Mouse (Mus musculus) neural tube, embryonic 15.5 days (tissue): Measurements from ENCODE around the gene Pacrg. TPM values are rescaled to one million over a fixed set of nuclear protein-coding genes. Genes with fewer than 3 reads are reported as not detected.

Experiments
- ATAC-seq: fragments of 200-750 bp; cut with Nextera tagmentation; 2 replicates; pipeline ENCODE4 v1.8.0; 2017; ENCODE audit warnings: mild to moderate bottlenecking, moderate TSS enrichment, moderate library complexity; ENCODE audit not compliant: low FRiP score
- H3K27ac ChIP-seq: fragments of 300-500 bp; sonication (generic); replicated peaks from 2 replicates; pipeline ENCODE4 v1.5.1; 2015; ENCODE audit warnings: mild to moderate bottlenecking, inconsistent platforms
- H3K27me3 ChIP-seq: fragments of 300-500 bp; sonication (generic); replicated peaks from 2 replicates; pipeline ENCODE4 v1.6.1; 2015; ENCODE audit warnings: inconsistent platforms
- H3K36me3 ChIP-seq: fragments of 300-500 bp; sonication (generic); 2 replicates; pipeline ENCODE4 v1.6.1; 2015; ENCODE audit warnings: inconsistent platforms
- H3K4me1 ChIP-seq: fragments of 300-500 bp; sonication (generic); 2 replicates; pipeline ENCODE4 v1.6.1; 2015; ENCODE audit warnings: inconsistent platforms
- H3K4me2 ChIP-seq: fragments of 300-500 bp; sonication (generic); 2 replicates; pipeline ENCODE4 v1.6.1; 2015; ENCODE audit warnings: inconsistent platforms, mild to moderate bottlenecking, moderate library complexity
- H3K4me3 ChIP-seq: fragments of 300-500 bp; sonication (generic); replicated peaks from 2 replicates; pipeline ENCODE4 v1.5.1; 2015; ENCODE audit warnings: mild to moderate bottlenecking, inconsistent platforms
- H3K9ac ChIP-seq: fragments of 300-500 bp; sonication (generic); replicated peaks from 2 replicates; pipeline ENCODE4 v1.6.1; 2015; ENCODE audit warnings: mild to moderate bottlenecking, inconsistent platforms
- H3K9me3 ChIP-seq: fragments of 300-500 bp; sonication (generic); replicated peaks from 2 replicates; pipeline ENCODE4 v1.6.1; 2016; ENCODE audit warnings: inconsistent platforms
- WGBS: fragments of 180-500 bp; shearing (Covaris S2); methylation state at CpG from one replicate; pipeline ENCODE4 v1.1.7; 2015; ENCODE audit warnings: mixed read lengths; 5-methylcytosine and 5-hydroxymethylcytosine counted together
- polyA plus RNA-seq: library from polyadenylated mRNA; unstranded; fragments of >200 nt; fragmentation: Nextera tagmentation; extraction: Ambion mirVana; gene quantifications from 2 replicates; pipeline ENCODE4 v1.2.1, GENCODE M21; 2015

Pacrg gene
- polyA plus RNA-seq, 1 experiment from 2014 or later, result 19.3 TPM

- ATAC-seq, result no peak
- H3K4me3 ChIP-seq, result no peak overlapping the region
- H3K4me2 ChIP-seq, result no peak overlapping the region
- no peaks in the 10 kb centered on the region for H3K27me3 ChIP-seq
- no peaks in the 10 kb centered on the region for H3K36me3 ChIP-seq
- no peaks in the 10 kb centered on the region for H3K9me3 ChIP-seq
- 93% methylated on average over 7 of the region's 7 CpGs for WGBS
- H3K27ac ChIP-seq, result no peak overlapping the region
- no peak overlapping the region for H3K9ac ChIP-seq
- H3K4me1 ChIP-seq, result no peaks in the 10 kb centered on the region
These were observed 196.5 kb downstream of the Pacrg start for GRCm38 (mm10) chr17:10643604-10644003.

- Histone ChIP-seq H3K27ac (no peak overlapping the region), H3K4me3 (no peak overlapping the region), H3K9me3 (no peaks in the 10 kb centered on the region), H3K9ac (no peak overlapping the region), H3K4me1 (no peaks in the 10 kb centered on the region), H3K36me3 (no peaks in the 10 kb centered on the region), H3K4me2 (no peak overlapping the region), H3K27me3 (no peaks in the 10 kb centered on the region)
- no peak for ATAC-seq
- WGBS, result 70% methylated on average over 1 of the region's 1 CpGs
These were observed 200.3 kb downstream of the Pacrg start for GRCm38 (mm10) chr17:10639816-10640215.

GRCm38 (mm10) chr17:10635955-10636470, 204.1 kb downstream of the Pacrg start:
- Histone ChIP-seq H3K4me3 (no peak overlapping the region), H3K4me2 (no peak overlapping the region), H3K9ac (no peak overlapping the region), H3K27me3 (no peaks in the 10 kb centered on the region), H3K27ac (no peak overlapping the region), H3K36me3 (no peaks in the 10 kb centered on the region), H3K9me3 (no peaks in the 10 kb centered on the region), H3K4me1 (peaks cover 6% of the 10 kb centered on the region; the same call in 1 of the 2 replicates)
- ATAC-seq, result no peak
- WGBS, result 52% methylated on average over 8 of the region's 8 CpGs

- WGBS, result 87% methylated on average over 11 of the region's 11 CpGs
- no peak overlapping the region for H3K4me3 ChIP-seq
- no peaks in the 10 kb centered on the region for H3K27me3 ChIP-seq
- H3K4me1 ChIP-seq, result peaks cover 8% of the 10 kb centered on the region; the same call in 1 of the 2 replicates
- no peak overlapping the region for H3K27ac ChIP-seq
- no peaks in the 10 kb centered on the region for H3K9me3 ChIP-seq
- no peak for ATAC-seq
- H3K36me3 ChIP-seq, result no peaks in the 10 kb centered on the region
- H3K9ac ChIP-seq, result no peak overlapping the region
- H3K4me2 ChIP-seq, result no peak overlapping the region
These were observed 204.6 kb downstream of the Pacrg start for GRCm38 (mm10) chr17:10635470-10635869.

GRCm38 (mm10) chr17:10635046-10635445, 205.1 kb downstream of the Pacrg start:
- H3K4me1 ChIP-seq, result peaks cover 8% of the 10 kb centered on the region; the same call in 1 of the 2 replicates
- WGBS, result 91% methylated on average over 6 of the region's 6 CpGs
- H3K36me3 ChIP-seq, result no peaks in the 10 kb centered on the region
- no peak overlapping the region for H3K4me2 ChIP-seq
- no peak for ATAC-seq
- H3K9ac ChIP-seq, result no peak overlapping the region
- H3K4me3 ChIP-seq, result no peak overlapping the region
- no peaks in the 10 kb centered on the region for H3K27me3 ChIP-seq
- no peak overlapping the region for H3K27ac ChIP-seq
- no peaks in the 10 kb centered on the region for H3K9me3 ChIP-seq

- WGBS, result 94% methylated on average over 7 of the region's 7 CpGs
- Histone ChIP-seq H3K9me3 (no peaks in the 10 kb centered on the region), H3K36me3 (no peaks in the 10 kb centered on the region), H3K9ac (no peak overlapping the region), H3K4me1 (peaks cover 8% of the 10 kb centered on the region; the same call in 1 of the 2 replicates), H3K4me3 (no peak overlapping the region), H3K4me2 (no peak overlapping the region), H3K27ac (no peak overlapping the region), H3K27me3 (no peaks in the 10 kb centered on the region)
- no peak for ATAC-seq
These were observed 206.3 kb downstream of the Pacrg start for GRCm38 (mm10) chr17:10633769-10634168.

- Histone ChIP-seq H3K4me3 (no peak overlapping the region), H3K9me3 (no peaks in the 10 kb centered on the region), H3K36me3 (no peaks in the 10 kb centered on the region), H3K4me2 (no peak overlapping the region), H3K4me1 (peaks cover 20% of the 10 kb centered on the region; the same call in 1 of the 2 replicates), H3K27ac (no peak overlapping the region), H3K9ac (no peak overlapping the region), H3K27me3 (no peaks in the 10 kb centered on the region)
- 87% methylated on average over 4 of the region's 4 CpGs for WGBS
- ATAC-seq, result no peak
These were observed 211.9 kb downstream of the Pacrg start for GRCm38 (mm10) chr17:10628240-10628639.

- H3K4me2 ChIP-seq, result no peak overlapping the region
- H3K27ac ChIP-seq, result no peak overlapping the region
- H3K4me1 ChIP-seq, result peaks cover 20% of the 10 kb centered on the region; the same call in 1 of the 2 replicates
- WGBS, result 37% methylated on average over 2 of the region's 2 CpGs
- H3K9ac ChIP-seq, result no peak overlapping the region
- H3K9me3 ChIP-seq, result no peaks in the 10 kb centered on the region
- ATAC-seq, result no peak
- no peaks in the 10 kb centered on the region for H3K27me3 ChIP-seq
- H3K36me3 ChIP-seq, result no peaks in the 10 kb centered on the region
- no peak overlapping the region for H3K4me3 ChIP-seq
These were observed 212.6 kb downstream of the Pacrg start for GRCm38 (mm10) chr17:10627476-10627875.

- Histone ChIP-seq H3K9ac (no peak overlapping the region), H3K4me2 (no peak overlapping the region), H3K36me3 (no peaks in the 10 kb centered on the region), H3K4me3 (no peak overlapping the region), H3K27ac (no peak overlapping the region), H3K9me3 (no peaks in the 10 kb centered on the region), H3K27me3 (no peaks in the 10 kb centered on the region), H3K4me1 (peaks cover 15% of the 10 kb centered on the region; the same call in 1 of the 2 replicates)
- ATAC-seq, result no peak
- 69% methylated on average over 13 of the region's 13 CpGs for WGBS
These were observed 213.6 kb downstream of the Pacrg start for GRCm38 (mm10) chr17:10626299-10627095.

GRCm38 (mm10) chr17:10624699-10625424, 215.2 kb downstream of the Pacrg start:
- Histone ChIP-seq H3K4me1 (peaks cover 12% of the 10 kb centered on the region; the same call in 1 of the 2 replicates), H3K9me3 (no peaks in the 10 kb centered on the region), H3K4me3 (no peak overlapping the region), H3K4me2 (no peak overlapping the region), H3K36me3 (no peaks in the 10 kb centered on the region), H3K27me3 (no peaks in the 10 kb centered on the region), H3K9ac (no peak overlapping the region), H3K27ac (no peak overlapping the region)
- ATAC-seq, result no peak
- 96% methylated on average over 6 of the region's 6 CpGs for WGBS

- Histone ChIP-seq H3K36me3 (no peaks in the 10 kb centered on the region), H3K9ac (no peak overlapping the region), H3K27me3 (no peaks in the 10 kb centered on the region), H3K4me1 (peaks cover 8% of the 10 kb centered on the region; the same call in 1 of the 2 replicates), H3K9me3 (no peaks in the 10 kb centered on the region), H3K4me2 (no peak overlapping the region), H3K27ac (no peak overlapping the region), H3K4me3 (no peak overlapping the region)
- 50% methylated on average over 2 of the region's 2 CpGs for WGBS
- no peak for ATAC-seq
These were observed 219.5 kb downstream of the Pacrg start for GRCm38 (mm10) chr17:10620621-10621020.
